Mouse (Mus musculus) hindbrain, embryonic 16.5 days (tissue): ENCODE data around the gene Ryr3. TPM values are rescaled to one million over a fixed set of nuclear protein-coding genes. Genes with fewer than 3 reads are reported as not detected.

ENCODE experiments used
- ATAC-seq: fragments of 200-750 bp; cut with Nextera tagmentation; 2 replicates; pipeline ENCODE4 v1.8.0; 2017; ENCODE audit warnings: moderate TSS enrichment, moderate library complexity
- H3K27ac ChIP-seq: fragments of 300-500 bp; sonication (generic); 2 replicates; pipeline ENCODE4 v1.5.1; 2014; ENCODE audit warnings: low read depth, mild to moderate bottlenecking, control low read depth, low read length, moderate library complexity
- H3K27me3 ChIP-seq: fragments of 300-500 bp; sonication (generic); replicated peaks from 2 replicates; pipeline ENCODE4 v1.6.1; 2014; ENCODE audit warnings: low read length; ENCODE audit not compliant: control insufficient read depth, insufficient read depth
- H3K36me3 ChIP-seq: fragments of 300-500 bp; sonication (generic); 2 replicates; pipeline ENCODE4 v1.6.1; 2014; ENCODE audit warnings: mild to moderate bottlenecking, low read length, moderate library complexity, mixed read lengths; ENCODE audit not compliant: control insufficient read depth, insufficient read depth
- H3K4me1 ChIP-seq: fragments of 300-500 bp; sonication (generic); 2 replicates; pipeline ENCODE4 v1.6.1; 2014; ENCODE audit warnings: low read depth, low read length; ENCODE audit not compliant: control insufficient read depth, insufficient read depth
- H3K4me2 ChIP-seq: fragments of 300-500 bp; sonication (generic); 2 replicates; pipeline ENCODE4 v1.6.1; 2014; ENCODE audit warnings: mild to moderate bottlenecking, low read length, control low read depth, moderate library complexity
- H3K4me3 ChIP-seq: fragments of 300-500 bp; sonication (generic); 2 replicates; pipeline ENCODE4 v1.5.1; 2014; ENCODE audit warnings: mild to moderate bottlenecking, low read length, control low read depth, moderate library complexity
- H3K9ac ChIP-seq: fragments of 300-500 bp; sonication (generic); 2 replicates; pipeline ENCODE4 v1.6.1; 2014; ENCODE audit warnings: low read depth, mild to moderate bottlenecking, control low read depth, low read length, moderate library complexity
- H3K9me3 ChIP-seq: fragments of 300-500 bp; sonication (generic); 2 replicates; pipeline ENCODE4 v1.6.1; 2014; ENCODE audit warnings: mild to moderate bottlenecking, low read length, moderate library complexity; ENCODE audit not compliant: control insufficient read depth
- WGBS: fragments of 180-500 bp; shearing (Covaris S2); extraction: QIAGEN DNeasy Blood & Tissue Kit; methylation state at CpG from one replicate; pipeline ENCODE4 v1.1.7; 2014; 5-methylcytosine and 5-hydroxymethylcytosine counted together
- polyA plus RNA-seq: library from polyadenylated mRNA; unstranded; fragments of >200 nt; fragmentation: Nextera tagmentation; extraction: Ambion mirVana; gene quantifications from 2 replicates; pipeline ENCODE4 v1.2.1, GENCODE M21; 2015

The Ryr3 gene
- polyA plus RNA-seq, 1 experiment from 2014 or later: 7.6 TPM

GRCm38 (mm10) chr2:113199030-113199679, 17.7 kb downstream of the Ryr3 start:
- no peaks in the 10 kb centered on the region for H3K9me3 ChIP-seq
- no peak overlapping the region for H3K4me3 ChIP-seq
- no peak overlapping the region for H3K27ac ChIP-seq
- H3K36me3 ChIP-seq: no peaks in the 10 kb centered on the region
- no peaks in the 10 kb centered on the region for H3K27me3 ChIP-seq
- no peaks in the 10 kb centered on the region for H3K4me1 ChIP-seq
- WGBS: 89% methylated on average over 2 of the region's 2 CpGs
- no peak overlapping the region for H3K4me2 ChIP-seq
- no peak for ATAC-seq
- no peak overlapping the region for H3K9ac ChIP-seq

- Histone ChIP-seq H3K4me1 (no peaks in the 10 kb centered on the region), H3K4me2 (no peak overlapping the region), H3K27me3 (no peaks in the 10 kb centered on the region), H3K36me3 (no peaks in the 10 kb centered on the region), H3K9me3 (no peaks in the 10 kb centered on the region), H3K4me3 (no peak overlapping the region), H3K27ac (no peak overlapping the region), H3K9ac (no peak overlapping the region)
- WGBS: 72% methylated on average over 6 of the region's 6 CpGs
- ATAC-seq: peak; percentile 52
Observed at GRCm38 (mm10) chr2:113187158-113187557, 29.7 kb downstream of the Ryr3 start.

- WGBS: 55% methylated on average over 5 of the region's 5 CpGs
- H3K9me3 ChIP-seq: no peaks in the 10 kb centered on the region
- H3K4me3 ChIP-seq: no peak overlapping the region
- H3K36me3 ChIP-seq: no peaks in the 10 kb centered on the region
- ATAC-seq: no peak
- no peak overlapping the region for H3K27ac ChIP-seq
- no peaks in the 10 kb centered on the region for H3K4me1 ChIP-seq
- H3K4me2 ChIP-seq: no peak overlapping the region
- no peak overlapping the region for H3K9ac ChIP-seq
- no peaks in the 10 kb centered on the region for H3K27me3 ChIP-seq
Observed at GRCm38 (mm10) chr2:113181701-113182100, 35.2 kb downstream of the Ryr3 start.

GRCm38 (mm10) chr2:113178047-113178446, 38.8 kb downstream of the Ryr3 start:
- no peak overlapping the region for H3K4me2 ChIP-seq
- no peaks in the 10 kb centered on the region for H3K36me3 ChIP-seq
- H3K9ac ChIP-seq: no peak overlapping the region
- H3K4me1 ChIP-seq: no peaks in the 10 kb centered on the region
- H3K27ac ChIP-seq: no peak overlapping the region
- H3K9me3 ChIP-seq: no peaks in the 10 kb centered on the region
- H3K27me3 ChIP-seq: no peaks in the 10 kb centered on the region
- ATAC-seq: no peak
- no peak overlapping the region for H3K4me3 ChIP-seq

- no peaks in the 10 kb centered on the region for H3K4me1 ChIP-seq
- no peak overlapping the region for H3K27ac ChIP-seq
- H3K9me3 ChIP-seq: no peaks in the 10 kb centered on the region
- no peaks in the 10 kb centered on the region for H3K27me3 ChIP-seq
- no peak overlapping the region for H3K4me2 ChIP-seq
- ATAC-seq: no peak
- 56% methylated on average over 5 of the region's 5 CpGs for WGBS
- no peak overlapping the region for H3K4me3 ChIP-seq
- H3K36me3 ChIP-seq: no peaks in the 10 kb centered on the region
- H3K9ac ChIP-seq: no peak overlapping the region
Observed at GRCm38 (mm10) chr2:113176337-113176736, 40.6 kb downstream of the Ryr3 start.

GRCm38 (mm10) chr2:113168096-113168495, 48.8 kb downstream of the Ryr3 start:
- ATAC-seq: 0 out of 2 replicates have a peak, but pooled peaks have one; percentile 12
- Histone ChIP-seq H3K4me2 (no peak overlapping the region), H3K4me3 (no peak overlapping the region), H3K9me3 (no peaks in the 10 kb centered on the region), H3K36me3 (no peaks in the 10 kb centered on the region), H3K27me3 (no peaks in the 10 kb centered on the region), H3K27ac (no peak overlapping the region), H3K9ac (no peak overlapping the region), H3K4me1 (no peaks in the 10 kb centered on the region)
- WGBS: 85% methylated on average over 4 of the region's 4 CpGs

- H3K27ac ChIP-seq: no peak overlapping the region
- no peak overlapping the region for H3K9ac ChIP-seq
- no peaks in the 10 kb centered on the region for H3K27me3 ChIP-seq
- no peak overlapping the region for H3K4me3 ChIP-seq
- H3K36me3 ChIP-seq: no peaks in the 10 kb centered on the region
- H3K4me1 ChIP-seq: no peaks in the 10 kb centered on the region
- no peaks in the 10 kb centered on the region for H3K9me3 ChIP-seq
- H3K4me2 ChIP-seq: no peak overlapping the region
- ATAC-seq: peak; percentile 70
- 68% methylated on average over 5 of the region's 5 CpGs for WGBS
Observed at GRCm38 (mm10) chr2:113161494-113161893, 55.4 kb downstream of the Ryr3 start.

GRCm38 (mm10) chr2:113137766-113138165, 79.1 kb downstream of the Ryr3 start:
- no peak for ATAC-seq
- H3K9ac ChIP-seq: no peak overlapping the region
- no peaks in the 10 kb centered on the region for H3K36me3 ChIP-seq
- no peak overlapping the region for H3K4me3 ChIP-seq
- WGBS: 89% methylated on average over 3 of the region's 3 CpGs
- H3K4me2 ChIP-seq: no peak overlapping the region
- no peaks in the 10 kb centered on the region for H3K27me3 ChIP-seq
- H3K4me1 ChIP-seq: no peaks in the 10 kb centered on the region
- H3K9me3 ChIP-seq: no peaks in the 10 kb centered on the region
- no peak overlapping the region for H3K27ac ChIP-seq

- H3K36me3 ChIP-seq: no peaks in the 10 kb centered on the region
- no peak overlapping the region for H3K4me3 ChIP-seq
- no peaks in the 10 kb centered on the region for H3K27me3 ChIP-seq
- WGBS: 65% methylated on average over 1 of the region's 1 CpGs
- no peaks in the 10 kb centered on the region for H3K4me1 ChIP-seq
- no peak overlapping the region for H3K4me2 ChIP-seq
- no peaks in the 10 kb centered on the region for H3K9me3 ChIP-seq
- ATAC-seq: no peak
- no peak overlapping the region for H3K9ac ChIP-seq
- H3K27ac ChIP-seq: no peak overlapping the region
Observed at GRCm38 (mm10) chr2:113123476-113123875, 93.4 kb downstream of the Ryr3 start.

GRCm38 (mm10) chr2:113119080-113119479, 97.8 kb downstream of the Ryr3 start:
- Histone ChIP-seq H3K4me1 (no peaks in the 10 kb centered on the region), H3K9ac (no peak overlapping the region), H3K36me3 (no peaks in the 10 kb centered on the region), H3K27ac (no peak overlapping the region), H3K4me3 (no peak overlapping the region), H3K4me2 (no peak overlapping the region), H3K9me3 (no peaks in the 10 kb centered on the region), H3K27me3 (no peaks in the 10 kb centered on the region)
- ATAC-seq: no peak
- 77% methylated on average over 1 of the region's 1 CpGs for WGBS
